Mouse (Mus musculus) E14TG2a.4 (cell line): ENCODE data around the gene Actr2.

Experiments used
- CTCF ChIP-seq: conservative IDR thresholded peaks from 2 replicates; pipeline ENCODE4 v1.5.1; 2014; ENCODE audit warnings: low read length
- POU5F1 ChIP-seq: IDR thresholded peaks from 2 replicates; pipeline ENCODE4 v1.6.1; 2014; ENCODE audit warnings: low read length, borderline replicate concordance

- no peak for TF ChIP-seq CTCF
- no peak for TF ChIP-seq POU5F1
Observed at GRCm38 (mm10) chr11:20138498-20139208, 25.9 kb upstream of the Actr2 start.
